Mouse (Mus musculus): ENCODE data around the gene Msx2. TPM values are rescaled to one million over a fixed set of nuclear protein-coding genes. Genes with fewer than 3 reads are reported as not detected.

The Msx2 gene
- polyA plus RNA-seq, 1 experiment from 2014 or later = 10.8 TPM

DNA sequence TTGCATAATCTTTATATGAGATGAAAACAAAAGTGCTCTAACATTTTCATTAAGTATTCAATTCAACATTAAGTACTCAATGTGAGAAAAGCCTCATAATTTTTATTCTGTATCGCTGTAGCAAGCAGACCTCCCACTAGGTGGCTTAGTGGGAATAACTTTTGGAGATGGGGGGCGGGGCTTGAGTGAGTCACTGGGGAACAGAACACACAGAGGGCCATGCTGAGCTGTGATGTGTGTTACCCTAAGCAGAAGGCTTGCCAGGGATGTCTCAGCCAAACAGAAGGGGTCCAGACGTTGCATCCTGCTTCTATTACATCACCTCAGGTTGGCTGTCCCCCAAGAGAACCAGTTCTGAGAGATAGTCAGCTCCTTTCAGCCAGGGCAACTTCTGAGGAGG is 29.3 kb downstream of the Msx2 start:
- 35% methylated on average over 3 of the region's 3 CpGs for WGBS (ENCODE audit: insufficient replicate concordance)
- Histone ChIP-seq H3K27me3 (ENCODE audit: control insufficient read depth, insufficient read depth, low read length) (no peaks in the 10 kb centered on the region), H3K4me1 (ENCODE audit: control insufficient read depth, insufficient read depth, low read length) (peaks cover 3% of the 10 kb centered on the region; the same call in 1 of the 2 replicates), H3K4me2 (no peak overlapping the region), H3K9ac (ENCODE audit: low read depth, low read length) (no peak overlapping the region), H3K4me3 (ENCODE audit: low read depth, low read length) (no peak overlapping the region), H3K9me3 (replicated peaks; ENCODE audit: control insufficient read depth, low read length) (no peaks in the 10 kb centered on the region), H3K36me3 (ENCODE audit: control insufficient read depth, insufficient read depth, low read length) (no peaks in the 10 kb centered on the region), H3K27ac (ENCODE audit: low read depth, low read length) (no peak overlapping the region)
- ATAC-seq (replicated peaks; ENCODE audit: insufficient number of reproducible peaks, low FRiP score, low TSS enrichment) = no peak

DNA sequence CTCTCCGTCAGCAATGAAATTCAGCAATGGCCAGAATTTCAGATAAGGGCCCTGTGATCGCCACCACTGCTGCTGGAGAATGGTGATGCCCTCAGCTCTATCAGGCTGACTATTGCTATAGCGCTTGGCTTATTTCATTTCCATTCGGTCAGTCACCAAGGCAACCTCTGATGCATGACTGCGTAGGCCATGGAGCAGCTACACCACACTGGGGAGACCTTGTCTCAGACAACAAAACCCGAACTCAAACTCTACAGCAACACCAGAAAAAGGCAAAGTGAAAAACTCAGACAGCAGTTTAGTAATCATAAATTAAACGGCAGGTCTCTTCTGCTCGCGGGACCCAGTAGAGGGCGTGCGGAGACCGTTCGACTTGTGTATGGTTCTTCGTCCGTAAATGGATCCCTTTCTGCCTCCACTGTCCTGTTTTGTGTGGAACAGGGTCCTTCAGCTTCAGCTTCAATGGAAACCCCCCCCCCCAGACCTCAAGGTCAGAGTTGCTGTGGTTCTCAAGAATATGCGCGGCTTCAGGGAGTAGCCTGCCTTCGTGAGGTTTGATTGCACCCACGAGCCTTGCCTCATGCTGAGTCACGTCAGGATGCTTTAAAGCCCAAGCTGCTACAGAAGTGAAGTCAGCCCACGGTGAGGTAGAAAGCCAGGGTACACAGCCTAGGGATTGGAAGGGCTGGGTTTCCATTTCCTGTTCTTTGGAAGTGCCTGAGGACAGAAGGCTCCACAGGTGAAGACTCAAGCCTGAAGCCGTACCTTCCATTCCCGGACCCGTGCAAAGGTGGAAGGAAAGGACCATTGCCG is 30.5 kb downstream of the Msx2 start:
- H3K27ac ChIP-seq (ENCODE audit: low read depth, low read length) = no peak overlapping the region
- H3K9me3 ChIP-seq (replicated peaks; ENCODE audit: control insufficient read depth, low read length) = no peaks in the 10 kb centered on the region
- H3K4me1 ChIP-seq (ENCODE audit: control insufficient read depth, insufficient read depth, low read length) = peaks cover 3% of the 10 kb centered on the region; the same call in 1 of the 2 replicates
- H3K4me2 ChIP-seq = peak overlapping the region; percentile 62
- no peaks in the 10 kb centered on the region for H3K27me3 ChIP-seq (ENCODE audit: control insufficient read depth, insufficient read depth, low read length)
- H3K36me3 ChIP-seq (ENCODE audit: control insufficient read depth, insufficient read depth, low read length) = no peaks in the 10 kb centered on the region
- WGBS (ENCODE audit: insufficient replicate concordance) = 31% methylated on average over 25 of the region's 25 CpGs
- ATAC-seq (replicated peaks; ENCODE audit: insufficient number of reproducible peaks, low FRiP score, low TSS enrichment) = no peak
- 0 out of 2 replicates have a peak overlapping the region, but pooled peaks have one; percentile 14 for H3K4me3 ChIP-seq (ENCODE audit: low read depth, low read length)
- H3K9ac ChIP-seq (ENCODE audit: low read depth, low read length) = 0 out of 2 replicates have a peak overlapping the region, but pooled peaks have one; percentile 22

DNA sequence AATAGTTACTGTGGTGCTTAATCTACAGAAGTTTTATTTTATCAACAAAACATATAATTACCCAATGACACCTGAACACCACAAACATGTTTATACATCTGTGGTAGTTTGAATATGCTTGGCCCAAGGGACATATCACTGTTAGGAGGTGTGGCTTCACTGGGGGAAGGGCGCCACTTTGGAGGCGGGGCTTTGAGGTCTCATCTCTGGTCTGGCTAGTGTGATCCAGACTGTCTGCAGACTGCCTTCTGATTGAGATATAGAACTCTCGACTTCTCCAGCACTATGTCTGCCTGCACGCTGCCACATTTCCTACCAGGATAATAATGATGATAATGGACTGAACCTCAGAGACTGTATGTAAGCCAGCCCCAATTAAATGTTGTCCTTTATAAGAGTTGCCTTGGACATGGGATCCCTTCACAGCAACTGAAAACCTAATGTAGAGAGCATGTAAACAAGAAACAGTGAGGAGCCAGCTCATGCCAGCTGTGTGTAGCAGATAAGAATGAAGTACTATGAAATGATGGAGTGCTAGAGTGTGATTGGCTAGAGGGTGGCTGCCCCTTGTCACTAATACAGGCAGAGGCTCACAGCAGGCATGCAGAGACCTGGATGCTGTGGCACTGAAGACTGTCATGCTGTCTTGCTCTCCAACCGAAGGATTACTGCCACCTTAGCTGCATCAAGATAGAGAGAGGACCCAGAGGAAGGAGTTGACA is 31.4 kb downstream of the Msx2 start:
- no peak overlapping the region for H3K4me2 ChIP-seq
- H3K27ac ChIP-seq (ENCODE audit: low read depth, low read length) = no peak overlapping the region
- H3K4me1 ChIP-seq (ENCODE audit: control insufficient read depth, insufficient read depth, low read length) = peaks cover 3% of the 10 kb centered on the region; the same call in 1 of the 2 replicates
- H3K27me3 ChIP-seq (ENCODE audit: control insufficient read depth, insufficient read depth, low read length) = no peaks in the 10 kb centered on the region
- H3K9me3 ChIP-seq (replicated peaks; ENCODE audit: control insufficient read depth, low read length) = no peaks in the 10 kb centered on the region
- ATAC-seq (replicated peaks; ENCODE audit: insufficient number of reproducible peaks, low FRiP score, low TSS enrichment) = no peak
- no peak overlapping the region for H3K4me3 ChIP-seq (ENCODE audit: low read depth, low read length)
- WGBS (ENCODE audit: insufficient replicate concordance) = 44% methylated on average over 5 of the region's 5 CpGs
- no peak overlapping the region for H3K9ac ChIP-seq (ENCODE audit: low read depth, low read length)
- no peaks in the 10 kb centered on the region for H3K36me3 ChIP-seq (ENCODE audit: control insufficient read depth, insufficient read depth, low read length)

DNA sequence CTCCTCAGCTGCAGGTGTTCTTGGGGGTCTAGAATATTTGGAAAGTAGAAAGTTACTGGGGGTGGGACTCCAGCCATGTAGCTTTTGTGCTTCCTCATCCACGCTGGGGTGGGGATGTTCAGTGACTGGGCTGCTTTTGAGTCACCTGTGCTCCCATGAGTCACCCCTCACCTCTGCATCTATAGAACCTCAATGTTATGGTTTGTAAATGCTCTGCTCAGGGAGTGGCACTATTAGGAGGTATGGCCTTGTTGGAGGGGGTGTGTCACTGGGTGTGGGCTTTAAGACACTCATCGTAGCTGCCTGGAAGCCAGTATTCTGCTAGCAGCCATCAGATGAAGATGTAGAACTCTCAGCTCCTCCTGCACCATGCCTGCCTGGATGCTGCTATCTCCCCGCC is 32.9 kb downstream of the Msx2 start:
- 83% methylated on average over 3 of the region's 3 CpGs for whole genome bisulfite sequencing (ENCODE audit: insufficient replicate concordance)
- no peak overlapping the region for H3K4me2 ChIP-seq
- ATAC-seq (replicated peaks; ENCODE audit: insufficient number of reproducible peaks, low FRiP score, low TSS enrichment) = no peak
- peaks cover 3% of the 10 kb centered on the region; the same call in 1 of the 2 replicates for H3K4me1 ChIP-seq (ENCODE audit: control insufficient read depth, insufficient read depth, low read length)
- no peaks in the 10 kb centered on the region for H3K9me3 ChIP-seq (replicated peaks; ENCODE audit: control insufficient read depth, low read length)
- no peak overlapping the region for H3K4me3 ChIP-seq (ENCODE audit: low read depth, low read length)
- no peak overlapping the region for H3K27ac ChIP-seq (ENCODE audit: low read depth, low read length)
- no peak overlapping the region for H3K9ac ChIP-seq (ENCODE audit: low read depth, low read length)
- no peaks in the 10 kb centered on the region for H3K27me3 ChIP-seq (ENCODE audit: control insufficient read depth, insufficient read depth, low read length)
- H3K36me3 ChIP-seq (ENCODE audit: control insufficient read depth, insufficient read depth, low read length) = no peaks in the 10 kb centered on the region

DNA sequence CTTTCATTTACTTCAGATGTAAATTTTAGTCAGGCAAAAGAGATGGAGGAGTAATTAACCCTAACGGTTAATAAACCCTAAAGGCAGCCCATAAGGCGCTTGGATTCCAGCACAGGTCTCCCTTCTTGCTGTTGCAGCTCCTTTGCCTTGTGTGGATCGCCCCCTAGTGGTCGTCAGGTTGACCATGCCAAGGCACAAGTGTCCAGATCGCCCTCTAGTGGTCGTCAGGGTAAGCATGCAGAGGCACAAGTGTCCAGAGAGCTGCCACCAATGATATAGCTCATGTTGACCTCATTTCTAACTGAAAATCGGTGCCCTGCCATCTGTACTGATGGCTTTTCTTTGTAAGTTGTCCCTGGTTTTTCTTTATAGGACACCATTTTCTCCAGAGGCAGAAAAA is 46.4 kb downstream of the Msx2 start:
- WGBS (ENCODE audit: insufficient replicate concordance) = 25% methylated on average over 7 of the region's 7 CpGs
- ATAC-seq (replicated peaks; ENCODE audit: insufficient number of reproducible peaks, low FRiP score, low TSS enrichment) = no peak
- H3K36me3 ChIP-seq (ENCODE audit: control insufficient read depth, insufficient read depth, low read length) = no peaks in the 10 kb centered on the region
- no peak overlapping the region for H3K27ac ChIP-seq (ENCODE audit: low read depth, low read length)
- H3K4me2 ChIP-seq = no peak overlapping the region
- no peak overlapping the region for H3K4me3 ChIP-seq (ENCODE audit: low read depth, low read length)
- H3K9me3 ChIP-seq (replicated peaks; ENCODE audit: control insufficient read depth, low read length) = no peaks in the 10 kb centered on the region
- no peaks in the 10 kb centered on the region for H3K4me1 ChIP-seq (ENCODE audit: control insufficient read depth, insufficient read depth, low read length)
- no peaks in the 10 kb centered on the region for H3K27me3 ChIP-seq (ENCODE audit: control insufficient read depth, insufficient read depth, low read length)
- H3K9ac ChIP-seq (ENCODE audit: low read depth, low read length) = no peak overlapping the region

DNA sequence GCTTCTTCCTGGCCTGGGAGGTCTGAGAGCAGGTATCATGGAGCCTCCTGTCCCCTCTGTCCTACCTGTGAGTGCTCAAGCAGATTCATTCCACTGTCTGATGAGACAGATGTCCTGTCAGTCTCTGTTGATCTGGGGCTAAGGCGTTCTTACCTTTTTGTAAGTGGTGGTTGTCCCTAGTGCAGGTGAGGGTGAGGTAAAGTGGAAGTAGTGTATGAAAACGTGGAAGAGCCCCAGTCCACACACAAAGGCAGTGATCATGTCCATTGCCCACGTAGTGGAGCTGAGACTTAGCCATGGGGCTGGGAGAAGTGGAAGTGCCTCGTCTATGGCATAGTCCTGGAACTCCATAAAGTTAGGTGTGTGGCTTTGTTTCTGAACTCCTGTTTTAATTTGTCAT is 51.7 kb downstream of the Msx2 start:
- H3K9me3 ChIP-seq (replicated peaks; ENCODE audit: control insufficient read depth, low read length) = no peaks in the 10 kb centered on the region
- no peak overlapping the region for H3K27ac ChIP-seq (ENCODE audit: low read depth, low read length)
- no peaks in the 10 kb centered on the region for H3K27me3 ChIP-seq (ENCODE audit: control insufficient read depth, insufficient read depth, low read length)
- H3K4me2 ChIP-seq = no peak overlapping the region
- 0 out of 2 replicates have a peak, but pooled peaks cover 2% of the 10 kb centered on the region for H3K4me1 ChIP-seq (ENCODE audit: control insufficient read depth, insufficient read depth, low read length)
- no peak for ATAC-seq (replicated peaks; ENCODE audit: insufficient number of reproducible peaks, low FRiP score, low TSS enrichment)
- no peak overlapping the region for H3K4me3 ChIP-seq (ENCODE audit: low read depth, low read length)
- WGBS (ENCODE audit: insufficient replicate concordance) = 75% methylated on average over 4 of the region's 4 CpGs
- H3K9ac ChIP-seq (ENCODE audit: low read depth, low read length) = no peak overlapping the region
- H3K36me3 ChIP-seq (ENCODE audit: control insufficient read depth, insufficient read depth, low read length) = no peaks in the 10 kb centered on the region

DNA sequence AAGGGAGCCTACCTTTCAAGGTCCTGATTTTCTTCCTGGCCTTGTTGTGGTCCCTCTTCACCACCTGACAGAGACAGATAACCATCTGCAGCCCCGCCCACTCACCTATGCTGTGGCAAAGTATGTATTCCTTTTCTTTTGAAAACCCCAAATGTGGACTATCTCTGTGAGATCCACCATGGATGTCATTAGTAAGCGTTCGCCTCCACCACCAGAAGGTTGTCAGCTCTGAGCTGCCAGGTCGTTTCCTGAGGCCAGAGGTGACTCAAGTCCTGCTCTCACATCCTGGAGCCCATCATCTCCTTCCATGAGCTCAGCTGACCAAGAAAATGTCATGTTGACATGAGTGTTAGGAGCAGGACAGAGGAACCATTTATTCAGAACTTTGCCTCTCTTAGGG is 52.1 kb downstream of the Msx2 start:
- Histone ChIP-seq H3K4me1 (ENCODE audit: control insufficient read depth, insufficient read depth, low read length) (0 out of 2 replicates have a peak, but pooled peaks cover 2% of the 10 kb centered on the region), H3K4me3 (ENCODE audit: low read depth, low read length) (no peak overlapping the region), H3K36me3 (ENCODE audit: control insufficient read depth, insufficient read depth, low read length) (no peaks in the 10 kb centered on the region), H3K9me3 (replicated peaks; ENCODE audit: control insufficient read depth, low read length) (no peaks in the 10 kb centered on the region), H3K27ac (ENCODE audit: low read depth, low read length) (no peak overlapping the region), H3K27me3 (ENCODE audit: control insufficient read depth, insufficient read depth, low read length) (no peaks in the 10 kb centered on the region), H3K4me2 (no peak overlapping the region), H3K9ac (ENCODE audit: low read depth, low read length) (no peak overlapping the region)
- ATAC-seq (replicated peaks; ENCODE audit: insufficient number of reproducible peaks, low FRiP score, low TSS enrichment) = no peak
- WGBS (ENCODE audit: insufficient replicate concordance) = 68% methylated on average over 4 of the region's 4 CpGs

DNA sequence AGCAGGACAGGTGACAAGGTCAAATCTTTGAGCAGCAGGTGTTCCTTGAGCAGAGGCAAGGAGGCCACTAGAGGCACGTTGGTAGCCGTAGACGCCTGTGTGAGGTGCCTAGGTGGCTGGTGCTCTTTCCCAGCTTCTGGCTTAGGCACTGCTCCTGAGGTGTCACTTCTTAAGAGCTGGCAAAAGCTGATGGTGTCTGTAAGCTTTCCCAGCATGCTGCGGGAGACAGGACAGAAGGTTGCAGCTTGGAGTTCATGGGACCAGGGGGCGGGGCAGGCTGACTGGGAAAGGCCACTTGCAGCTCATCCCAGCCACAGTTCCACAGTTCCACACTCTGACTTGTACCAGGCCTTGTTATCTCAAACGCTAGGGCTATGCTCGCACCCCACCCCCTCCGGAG is 53.2 kb downstream of the Msx2 start:
- ATAC-seq (replicated peaks; ENCODE audit: insufficient number of reproducible peaks, low FRiP score, low TSS enrichment) = no peak
- no peak overlapping the region for H3K4me2 ChIP-seq
- 64% methylated on average over 8 of the region's 8 CpGs for WGBS (ENCODE audit: insufficient replicate concordance)
- H3K9ac ChIP-seq (ENCODE audit: low read depth, low read length) = no peak overlapping the region
- no peaks in the 10 kb centered on the region for H3K9me3 ChIP-seq (replicated peaks; ENCODE audit: control insufficient read depth, low read length)
- H3K36me3 ChIP-seq (ENCODE audit: control insufficient read depth, insufficient read depth, low read length) = no peaks in the 10 kb centered on the region
- 0 out of 2 replicates have a peak, but pooled peaks cover 2% of the 10 kb centered on the region for H3K4me1 ChIP-seq (ENCODE audit: control insufficient read depth, insufficient read depth, low read length)
- no peak overlapping the region for H3K4me3 ChIP-seq (ENCODE audit: low read depth, low read length)
- H3K27me3 ChIP-seq (ENCODE audit: control insufficient read depth, insufficient read depth, low read length) = no peaks in the 10 kb centered on the region
- no peak overlapping the region for H3K27ac ChIP-seq (ENCODE audit: low read depth, low read length)

All from heart, embryonic 11.5 days (tissue).